Mouse (Mus musculus) liver, embryonic 13.5 days (tissue): ENCODE data around the gene Tfap4. TPM values are rescaled to one million over a fixed set of nuclear protein-coding genes. Genes with fewer than 3 reads are reported as not detected.

Source experiments
- ATAC-seq: fragments of 200-750 bp; cut with Nextera tagmentation; 2 replicates; pipeline ENCODE4 v1.8.0; 2017; ENCODE audit warnings: low read depth, mild to moderate bottlenecking, moderate number of reproducible peaks, moderate library complexity
- DNase-seq: peaks from one replicate; pipeline ENCODE4 v3.0.0; 2022
- H3K27ac ChIP-seq: fragments of 300-500 bp; sonication (generic); 2 replicates; pipeline ENCODE4 v1.5.1; 2015; ENCODE audit warnings: moderate library complexity, mild to moderate bottlenecking, inconsistent platforms
- H3K27me3 ChIP-seq: fragments of 300-500 bp; sonication (generic); 2 replicates; pipeline ENCODE4 v1.6.1; 2015; ENCODE audit warnings: mild to moderate bottlenecking, inconsistent platforms
- H3K36me3 ChIP-seq: fragments of 300-500 bp; sonication (generic); 2 replicates; pipeline ENCODE4 v1.6.1; 2015; ENCODE audit warnings: mild to moderate bottlenecking, inconsistent platforms
- H3K4me1 ChIP-seq: fragments of 300-500 bp; sonication (generic); replicated peaks from 2 replicates; pipeline ENCODE4 v1.6.1; 2015; ENCODE audit warnings: inconsistent platforms
- H3K4me2 ChIP-seq: fragments of 300-500 bp; sonication (generic); 2 replicates; pipeline ENCODE4 v1.6.1; 2015; ENCODE audit warnings: inconsistent platforms, mild to moderate bottlenecking, moderate library complexity
- H3K4me3 ChIP-seq: fragments of 300-500 bp; sonication (generic); replicated peaks from 2 replicates; pipeline ENCODE4 v1.5.1; 2015; ENCODE audit warnings: mild to moderate bottlenecking, inconsistent platforms
- H3K9ac ChIP-seq: fragments of 300-500 bp; sonication (generic); 2 replicates; pipeline ENCODE4 v1.6.1; 2015; ENCODE audit warnings: mild to moderate bottlenecking, inconsistent platforms
- H3K9me3 ChIP-seq: fragments of 300-500 bp; sonication (generic); replicated peaks from 2 replicates; pipeline ENCODE4 v1.6.1; 2016; ENCODE audit warnings: inconsistent platforms
- WGBS: fragments of 180-500 bp; shearing (Covaris S2); methylation state at CpG from one replicate; pipeline ENCODE4 v1.1.7; 2015; ENCODE audit not compliant: insufficient replicate concordance; 5-methylcytosine and 5-hydroxymethylcytosine counted together
- polyA plus RNA-seq: library from polyadenylated mRNA; unstranded; fragments of >200 nt; fragmentation: Nextera tagmentation; extraction: Ambion mirVana; gene quantifications from 2 replicates; pipeline ENCODE4 v1.2.1, GENCODE M21; 2015

Tfap4 gene
- polyA plus RNA-seq, 1 experiment from 2014 or later: 8.4 TPM

GRCm38 (mm10) chr16:4512661-4513438 lies 46.8 kb downstream of the Tfap4 start:
- no peak overlapping the region for H3K27ac ChIP-seq
- H3K36me3 ChIP-seq: no peaks in the 10 kb centered on the region
- WGBS: 35% methylated on average over 3 of the region's 3 CpGs
- H3K9me3 ChIP-seq: no peaks in the 10 kb centered on the region
- H3K27me3 ChIP-seq: no peaks in the 10 kb centered on the region
- no peak overlapping the region for H3K9ac ChIP-seq
- ATAC-seq (no peak), DNase-seq (no peak)
- H3K4me1 ChIP-seq: peaks cover 9% of the 10 kb centered on the region; the same call in 1 of the 2 replicates
- no peak overlapping the region for H3K4me2 ChIP-seq
- no peak overlapping the region for H3K4me3 ChIP-seq

- H3K4me1 ChIP-seq: peaks cover 11% of the 10 kb centered on the region
- WGBS: 55% methylated on average over 2 of the region's 2 CpGs
- no peaks in the 10 kb centered on the region for H3K9me3 ChIP-seq
- H3K9ac ChIP-seq: no peak overlapping the region
- H3K36me3 ChIP-seq: no peaks in the 10 kb centered on the region
- no peaks in the 10 kb centered on the region for H3K27me3 ChIP-seq
- no peak overlapping the region for H3K4me3 ChIP-seq
- DNase-seq: no peak
- no peak overlapping the region for H3K27ac ChIP-seq
- no peak for ATAC-seq
- H3K4me2 ChIP-seq: no peak overlapping the region
Measured at GRCm38 (mm10) chr16:4511371-4511770, 48.3 kb downstream of the Tfap4 start.

- Histone ChIP-seq H3K27ac (no peak overlapping the region), H3K9ac (no peak overlapping the region), H3K4me2 (no peak overlapping the region), H3K27me3 (no peaks in the 10 kb centered on the region), H3K4me3 (no peak overlapping the region), H3K9me3 (no peaks in the 10 kb centered on the region), H3K4me1 (peaks cover 4% of the 10 kb centered on the region), H3K36me3 (no peaks in the 10 kb centered on the region)
- DNase-seq (no peak), ATAC-seq (no peak)
- WGBS: 69% methylated on average over 3 of the region's 3 CpGs
Measured at GRCm38 (mm10) chr16:4506181-4506580, 53.5 kb downstream of the Tfap4 start.

DNA sequence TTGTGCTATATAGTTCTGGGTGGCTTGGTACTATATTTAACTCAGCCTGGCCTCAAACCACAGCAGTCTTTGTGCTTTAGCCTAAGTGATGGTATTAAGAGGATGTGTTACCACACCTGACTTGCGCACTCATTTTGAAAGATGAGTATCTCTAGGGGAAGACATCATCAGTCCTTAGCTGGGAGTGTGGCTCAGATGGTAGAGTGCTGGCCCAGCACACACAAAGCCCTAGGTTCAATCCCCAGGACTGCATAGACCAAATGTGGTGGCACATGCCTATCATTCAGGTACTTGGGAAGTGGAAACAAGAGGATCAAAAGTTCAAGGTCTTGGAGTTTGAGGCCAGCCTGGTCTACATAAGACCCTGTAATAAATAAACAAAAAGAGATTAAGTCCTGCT lies 56.2 kb downstream of the Tfap4 start:
- Histone ChIP-seq H3K4me1 (peaks cover 4% of the 10 kb centered on the region), H3K9ac (no peak overlapping the region), H3K27ac (no peak overlapping the region), H3K36me3 (no peaks in the 10 kb centered on the region), H3K27me3 (no peaks in the 10 kb centered on the region), H3K4me3 (no peak overlapping the region), H3K4me2 (no peak overlapping the region), H3K9me3 (no peaks in the 10 kb centered on the region)
- WGBS: 79% methylated on average over 1 of the region's 1 CpGs
- no peak for ATAC-seq
- DNase-seq: no peak

DNA sequence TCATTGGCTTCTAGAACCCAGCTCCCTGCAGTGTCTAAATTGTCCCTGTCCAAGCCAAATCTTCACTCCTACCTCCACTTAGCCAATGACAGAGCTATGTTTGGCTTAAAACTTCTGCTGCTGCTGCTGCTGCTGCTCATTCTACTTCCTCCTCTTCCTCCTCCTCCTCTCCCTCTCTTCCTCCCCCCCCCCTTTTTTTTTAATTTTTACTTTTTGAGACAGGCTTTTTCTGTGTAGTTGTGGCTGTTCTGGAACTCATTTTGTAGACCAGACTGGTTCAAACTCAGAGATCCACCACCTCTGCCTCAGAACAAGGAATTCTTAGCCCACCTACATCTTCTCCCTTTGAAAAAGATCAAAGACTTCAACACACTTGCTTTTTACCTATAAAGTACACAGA lies 57.1 kb downstream of the Tfap4 start:
- Histone ChIP-seq H3K27me3 (no peaks in the 10 kb centered on the region), H3K27ac (no peak overlapping the region), H3K4me3 (no peak overlapping the region), H3K4me2 (no peak overlapping the region), H3K9me3 (no peaks in the 10 kb centered on the region), H3K4me1 (peaks cover 4% of the 10 kb centered on the region), H3K9ac (no peak overlapping the region), H3K36me3 (no peaks in the 10 kb centered on the region)
- ATAC-seq (no peak), DNase-seq (no peak)

- no peaks in the 10 kb centered on the region for H3K36me3 ChIP-seq
- no peaks in the 10 kb centered on the region for H3K27me3 ChIP-seq
- DNase-seq (no peak), ATAC-seq (no peak)
- H3K4me2 ChIP-seq: no peak overlapping the region
- peaks cover 4% of the 10 kb centered on the region for H3K4me1 ChIP-seq
- H3K27ac ChIP-seq: no peak overlapping the region
- no peaks in the 10 kb centered on the region for H3K9me3 ChIP-seq
- H3K9ac ChIP-seq: no peak overlapping the region
- no peak overlapping the region for H3K4me3 ChIP-seq
- 70% methylated on average over 3 of the region's 3 CpGs for WGBS
Measured at GRCm38 (mm10) chr16:4501703-4502102, 58.0 kb downstream of the Tfap4 start.

DNA sequence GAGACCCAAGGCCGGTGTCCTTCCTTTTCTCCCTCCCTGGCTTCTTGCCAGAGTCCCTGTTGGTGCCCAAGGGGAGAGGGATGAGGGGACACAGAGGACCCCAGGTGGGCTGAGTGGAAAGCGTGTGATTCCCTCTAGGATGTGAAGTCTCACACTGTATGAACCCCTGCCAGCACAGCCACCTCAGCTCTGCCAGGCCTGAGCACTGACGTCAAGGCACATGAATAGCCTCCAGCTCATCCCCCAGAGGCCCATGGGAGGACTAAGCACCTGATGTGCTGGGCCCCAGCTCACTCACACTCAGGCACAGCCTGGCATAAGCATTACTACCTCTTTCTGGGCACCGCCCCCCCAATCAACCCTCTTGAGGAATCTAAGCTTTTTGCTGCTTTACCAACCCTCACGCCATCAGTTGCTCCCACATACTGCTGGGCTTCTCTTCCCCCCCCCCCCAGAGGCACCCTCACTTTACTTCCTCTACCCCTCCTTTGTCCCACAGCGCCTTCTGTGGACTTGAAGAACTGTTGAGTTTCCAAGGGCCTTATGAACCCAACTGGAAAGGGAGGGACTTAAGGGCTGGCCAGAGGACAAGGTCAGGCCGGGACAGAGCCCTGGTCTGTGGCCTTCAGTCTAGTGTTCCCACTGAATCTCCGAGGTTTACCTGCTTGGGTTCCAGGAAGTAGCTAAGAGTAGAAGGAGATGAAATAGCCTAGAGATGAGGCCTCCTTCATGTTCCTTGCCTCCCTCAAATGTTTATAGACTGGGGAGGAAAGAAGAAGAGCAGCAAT lies 58.9 kb downstream of the Tfap4 start:
- no peaks in the 10 kb centered on the region for H3K4me1 ChIP-seq
- WGBS: 65% methylated on average over 8 of the region's 8 CpGs

GRCm38 (mm10) chr16:4497762-4498607 lies 61.7 kb downstream of the Tfap4 start:
- Histone ChIP-seq H3K27ac (no peak overlapping the region), H3K27me3 (no peaks in the 10 kb centered on the region), H3K4me2 (no peak overlapping the region), H3K9ac (no peak overlapping the region), H3K4me1 (no peaks in the 10 kb centered on the region), H3K36me3 (no peaks in the 10 kb centered on the region), H3K9me3 (no peaks in the 10 kb centered on the region), H3K4me3 (no peak overlapping the region)
- whole genome bisulfite sequencing: 66% methylated on average over 8 of the region's 8 CpGs
- ATAC-seq (no peak), DNase-seq (no peak)

More for the DNA sequence above, 58.9 kb downstream of the Tfap4 start:
- DNase-seq (no peak), ATAC-seq (no peak)
- no peak overlapping the region for H3K4me2 ChIP-seq
- H3K27ac ChIP-seq: no peak overlapping the region
- no peaks in the 10 kb centered on the region for H3K36me3 ChIP-seq
- no peaks in the 10 kb centered on the region for H3K27me3 ChIP-seq
- no peak overlapping the region for H3K4me3 ChIP-seq
- no peak overlapping the region for H3K9ac ChIP-seq
- no peaks in the 10 kb centered on the region for H3K9me3 ChIP-seq

DNA sequence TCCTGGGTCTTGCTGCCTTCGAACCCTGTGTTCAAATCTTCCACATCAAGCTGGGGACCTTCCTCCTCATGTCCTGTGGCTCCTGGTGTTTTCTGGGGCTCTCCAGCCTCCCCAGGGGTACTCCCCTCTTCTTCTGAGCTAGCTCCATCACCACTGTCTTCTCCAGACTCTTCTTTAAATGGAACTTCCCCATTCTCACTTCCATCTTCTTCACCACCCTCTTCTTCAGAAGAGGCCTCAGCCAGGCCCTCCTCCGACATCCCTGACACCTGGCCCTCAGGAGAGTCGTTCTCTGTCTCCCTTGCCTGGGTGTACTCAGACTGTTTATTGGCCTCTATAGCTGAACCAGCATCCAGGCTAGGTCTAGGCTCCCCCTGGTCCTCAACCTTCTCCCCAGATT lies 63.2 kb downstream of the Tfap4 start:
- H3K36me3 ChIP-seq: no peaks in the 10 kb centered on the region
- no peak overlapping the region for H3K4me3 ChIP-seq
- no peak overlapping the region for H3K4me2 ChIP-seq
- H3K9ac ChIP-seq: no peak overlapping the region
- no peak overlapping the region for H3K27ac ChIP-seq
- DNase-seq (no peak), ATAC-seq (no peak)
- H3K9me3 ChIP-seq: no peaks in the 10 kb centered on the region
- WGBS: 55% methylated on average over 3 of the region's 3 CpGs
- no peaks in the 10 kb centered on the region for H3K4me1 ChIP-seq
- H3K27me3 ChIP-seq: no peaks in the 10 kb centered on the region

- Histone ChIP-seq H3K4me3 (no peak overlapping the region), H3K27me3 (no peaks in the 10 kb centered on the region), H3K27ac (no peak overlapping the region), H3K36me3 (no peaks in the 10 kb centered on the region), H3K4me2 (no peak overlapping the region), H3K4me1 (no peaks in the 10 kb centered on the region), H3K9me3 (no peaks in the 10 kb centered on the region), H3K9ac (no peak overlapping the region)
- no peak for ATAC-seq
- 73% methylated on average over 5 of the region's 5 CpGs for WGBS
- no peak for DNase-seq
Measured at GRCm38 (mm10) chr16:4495861-4496260, 63.8 kb downstream of the Tfap4 start.
